Mouse (Mus musculus): ENCODE measurements at regions not wholly inside any gene's neighbourhood (a gene's known extent, or its start where the extent isn't known, plus 50 kb on each side); places are given as distances from the start of the nearest gene placed in this dataset.

GRCm38 (mm10) chr1:143888065-143888464 is 111.0 kb downstream of the Uchl5 start:
- intact Hi-C loops (cut with DNase I) = no loop called here
- no peak for DNase-seq

- DNase-seq = no peak
- intact Hi-C loops (cut with DNase I) = no loop called here
Observed at GRCm38 (mm10) chr1:143886014-143886413, 108.9 kb downstream of the Uchl5 start.

- intact Hi-C loops (cut with DNase I) = no loop called here
- no peak for DNase-seq
Observed at GRCm38 (mm10) chr1:143881192-143881591, 104.1 kb downstream of the Uchl5 start.

- DNase-seq = no peak
- intact Hi-C loops (cut with DNase I) = no loop called here
Observed at GRCm38 (mm10) chr1:143879622-143880021, 102.5 kb downstream of the Uchl5 start.

GRCm38 (mm10) chr1:143878266-143878665 is 101.2 kb downstream of the Uchl5 start:
- peak in 1 of 2 experiments; percentile 31 for DNase-seq
- intact Hi-C loops (cut with DNase I) = no loop called here

GRCm38 (mm10) chr1:143860319-143860718 is 83.2 kb downstream of the Uchl5 start:
- intact Hi-C loops (cut with DNase I) = no loop called here

GRCm38 (mm10) chr1:143858532-143858931 is 81.5 kb downstream of the Uchl5 start:
- DNase-seq = no peak
- intact Hi-C loops (cut with DNase I) = no loop called here

More at GRCm38 (mm10) chr1:143860319-143860718, 83.2 kb downstream of the Uchl5 start:
- DNase-seq = no peak
